Mouse (Mus musculus): ENCODE data around the gene Stac. TPM values are rescaled to one million over a fixed set of nuclear protein-coding genes. Genes with fewer than 3 reads are reported as not detected.

Stac gene
- polyA plus RNA-seq, 1 experiment from 2014 or later, result 1.7 TPM

DNA sequence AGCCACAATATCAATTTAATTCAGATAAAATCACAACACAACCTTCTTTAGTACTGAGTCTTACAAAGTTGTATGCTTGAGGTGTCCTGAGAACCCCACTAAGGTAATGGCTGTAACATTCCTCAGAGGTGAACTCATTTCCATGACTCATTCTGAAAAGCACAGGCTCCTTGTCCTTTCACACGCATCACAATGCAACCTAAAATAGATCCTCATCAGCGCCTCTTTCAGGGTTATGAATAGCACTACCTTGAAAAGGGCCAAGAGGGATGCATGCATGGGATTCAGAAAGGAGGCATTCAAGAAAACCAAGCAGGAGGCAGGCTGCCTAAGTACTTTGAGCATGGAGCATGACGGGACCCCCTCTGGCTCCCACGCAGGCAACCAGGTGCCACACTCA is 57.3 kb downstream of the Stac start:
- ATAC-seq, result no peak
- Histone ChIP-seq H3K4me3 (ENCODE audit: low read depth, low read length) (no peak overlapping the region), H3K4me2 (replicated peaks; ENCODE audit: low read depth) (no peak overlapping the region), H3K36me3 (ENCODE audit: control insufficient read depth, insufficient read depth) (no peaks in the 10 kb centered on the region), H3K27ac (ENCODE audit: low read depth, low read length) (no peak overlapping the region), H3K9me3 (ENCODE audit: control insufficient read depth) (no peaks in the 10 kb centered on the region), H3K27me3 (replicated peaks; ENCODE audit: control insufficient read depth, insufficient read depth, low read length) (no peaks in the 10 kb centered on the region), H3K9ac (ENCODE audit: low read depth, low read length) (no peak overlapping the region), H3K4me1 (replicated peaks; ENCODE audit: control insufficient read depth, insufficient read depth, low read length) (no peaks in the 10 kb centered on the region)
- 75% methylated on average over 4 of the region's 4 CpGs for WGBS
- no peak for TF ChIP-seq CTCF (IDR thresholded peaks at IDR 0.05; ENCODE audit: low read depth)

DNA sequence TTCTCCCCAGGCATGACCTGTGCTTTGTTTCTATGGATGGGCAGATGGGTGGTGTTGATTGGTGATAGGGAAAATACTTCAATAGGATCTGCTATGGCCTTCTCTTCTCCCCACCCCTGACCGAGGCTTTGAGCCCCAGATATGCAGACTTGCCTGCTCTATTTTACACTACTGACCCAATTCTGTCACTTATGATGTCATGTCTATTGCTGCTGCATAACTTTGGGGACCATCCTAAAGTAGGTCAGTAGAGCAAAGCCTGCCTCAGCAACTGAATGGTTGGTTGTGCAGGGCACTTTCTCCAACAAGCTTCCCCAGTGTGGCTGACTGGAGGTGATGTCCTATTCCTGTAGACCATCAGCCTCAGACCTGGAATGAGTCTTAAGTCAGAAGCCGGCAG is 69.0 kb downstream of the Stac start:
- Histone ChIP-seq H3K4me2 (replicated peaks; ENCODE audit: low read depth) (no peak overlapping the region), H3K27ac (ENCODE audit: low read depth, low read length) (no peak overlapping the region), H3K4me3 (ENCODE audit: low read depth, low read length) (no peak overlapping the region), H3K27me3 (replicated peaks; ENCODE audit: control insufficient read depth, insufficient read depth, low read length) (no peaks in the 10 kb centered on the region), H3K4me1 (replicated peaks; ENCODE audit: control insufficient read depth, insufficient read depth, low read length) (no peaks in the 10 kb centered on the region), H3K9ac (ENCODE audit: low read depth, low read length) (no peak overlapping the region), H3K9me3 (ENCODE audit: control insufficient read depth) (no peaks in the 10 kb centered on the region), H3K36me3 (ENCODE audit: control insufficient read depth, insufficient read depth) (no peaks in the 10 kb centered on the region)
- ATAC-seq, result no peak
- TF ChIP-seq CTCF (IDR thresholded peaks at IDR 0.05; ENCODE audit: low read depth), result no peak
- WGBS, result 77% methylated on average over 2 of the region's 2 CpGs

DNA sequence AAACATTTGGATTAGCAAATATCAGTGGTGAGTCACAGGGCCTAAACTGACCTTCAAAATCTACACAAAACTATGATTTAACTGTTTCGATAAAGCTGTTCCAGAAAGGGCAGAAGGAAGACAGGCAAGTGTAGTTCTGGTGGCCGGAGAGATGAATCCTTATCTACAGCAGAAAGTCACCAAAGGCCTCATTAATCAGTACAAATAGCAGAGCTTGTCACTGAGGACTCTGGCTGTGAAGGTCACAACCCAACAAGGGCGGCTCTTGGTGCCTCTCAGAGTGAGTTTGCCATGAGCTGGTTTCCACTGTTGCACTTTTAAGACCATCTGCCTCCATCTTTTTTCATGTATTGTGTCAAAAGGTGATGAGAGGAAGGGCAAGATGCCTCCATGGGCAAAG is 78.8 kb downstream of the Stac start:
- Histone ChIP-seq H3K4me2 (replicated peaks; ENCODE audit: low read depth) (no peak overlapping the region), H3K4me3 (ENCODE audit: low read depth, low read length) (no peak overlapping the region), H3K27ac (ENCODE audit: low read depth, low read length) (no peak overlapping the region), H3K27me3 (replicated peaks; ENCODE audit: control insufficient read depth, insufficient read depth, low read length) (no peaks in the 10 kb centered on the region), H3K9ac (ENCODE audit: low read depth, low read length) (no peak overlapping the region), H3K4me1 (replicated peaks; ENCODE audit: control insufficient read depth, insufficient read depth, low read length) (no peaks in the 10 kb centered on the region), H3K36me3 (ENCODE audit: control insufficient read depth, insufficient read depth) (no peaks in the 10 kb centered on the region), H3K9me3 (ENCODE audit: control insufficient read depth) (no peaks in the 10 kb centered on the region)
- no peak for ATAC-seq
- WGBS, result 50% methylated on average over 3 of the region's 3 CpGs
- no peak for TF ChIP-seq CTCF (IDR thresholded peaks at IDR 0.05; ENCODE audit: low read depth)

DNA sequence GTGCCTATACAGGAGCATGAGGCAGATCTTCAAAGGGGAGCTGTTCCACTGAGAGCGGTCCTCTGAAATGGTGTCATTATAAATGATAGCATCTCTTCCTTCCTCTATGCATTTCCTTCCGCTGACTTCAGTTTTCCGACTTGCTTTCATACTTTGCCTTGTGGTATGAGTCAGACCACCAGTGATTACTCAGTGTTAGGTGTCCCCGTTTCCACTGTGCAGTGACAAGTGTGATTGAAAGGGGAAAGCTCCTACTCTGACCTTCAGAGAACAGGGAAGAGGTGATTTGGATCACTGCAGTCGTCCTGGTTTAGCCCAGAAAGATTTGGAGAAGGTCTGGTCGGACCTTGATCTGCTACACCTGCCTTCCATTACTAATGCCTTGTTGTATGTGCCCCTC is 81.4 kb downstream of the Stac start:
- 50% methylated on average over 6 of the region's 6 CpGs for WGBS
- no peak overlapping the region for H3K9ac ChIP-seq (ENCODE audit: low read depth, low read length)
- TF ChIP-seq CTCF (IDR thresholded peaks at IDR 0.05; ENCODE audit: low read depth), result no peak
- H3K9me3 ChIP-seq (ENCODE audit: control insufficient read depth), result no peaks in the 10 kb centered on the region
- no peaks in the 10 kb centered on the region for H3K4me1 ChIP-seq (replicated peaks; ENCODE audit: control insufficient read depth, insufficient read depth, low read length)
- no peak overlapping the region for H3K27ac ChIP-seq (ENCODE audit: low read depth, low read length)
- no peaks in the 10 kb centered on the region for H3K27me3 ChIP-seq (replicated peaks; ENCODE audit: control insufficient read depth, insufficient read depth, low read length)
- H3K36me3 ChIP-seq (ENCODE audit: control insufficient read depth, insufficient read depth), result no peaks in the 10 kb centered on the region
- no peak overlapping the region for H3K4me3 ChIP-seq (ENCODE audit: low read depth, low read length)
- H3K4me2 ChIP-seq (replicated peaks; ENCODE audit: low read depth), result no peak overlapping the region
- no peak for ATAC-seq

DNA sequence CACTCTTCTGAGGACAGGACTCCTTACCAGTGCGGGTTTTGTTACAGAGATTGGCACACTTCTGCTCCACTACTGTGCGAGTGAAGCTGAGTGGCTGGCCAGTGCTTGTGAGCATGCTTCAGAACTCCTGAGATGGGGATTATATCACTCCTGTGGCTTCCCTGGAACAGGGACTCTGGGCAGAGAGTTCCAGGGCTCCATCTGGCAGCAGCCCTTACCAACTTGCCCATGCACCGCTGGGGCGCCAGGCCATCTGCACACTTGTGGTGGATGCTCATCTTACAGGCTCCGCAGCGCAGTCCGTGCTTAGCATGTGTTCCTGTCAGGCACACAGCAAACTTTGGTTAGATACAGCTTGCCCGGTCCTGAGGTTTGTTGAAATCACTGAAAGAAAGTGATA is 83.5 kb downstream of the Stac start:
- Histone ChIP-seq H3K27ac (ENCODE audit: low read depth, low read length) (no peak overlapping the region), H3K4me2 (replicated peaks; ENCODE audit: low read depth) (no peak overlapping the region), H3K9me3 (ENCODE audit: control insufficient read depth) (no peaks in the 10 kb centered on the region), H3K4me3 (ENCODE audit: low read depth, low read length) (no peak overlapping the region), H3K36me3 (ENCODE audit: control insufficient read depth, insufficient read depth) (no peaks in the 10 kb centered on the region), H3K27me3 (replicated peaks; ENCODE audit: control insufficient read depth, insufficient read depth, low read length) (no peaks in the 10 kb centered on the region), H3K4me1 (replicated peaks; ENCODE audit: control insufficient read depth, insufficient read depth, low read length) (no peaks in the 10 kb centered on the region), H3K9ac (ENCODE audit: low read depth, low read length) (no peak overlapping the region)
- TF ChIP-seq CTCF (IDR thresholded peaks at IDR 0.05; ENCODE audit: low read depth), result no peak
- 92% methylated on average over 8 of the region's 8 CpGs for WGBS
- no peak for ATAC-seq

DNA sequence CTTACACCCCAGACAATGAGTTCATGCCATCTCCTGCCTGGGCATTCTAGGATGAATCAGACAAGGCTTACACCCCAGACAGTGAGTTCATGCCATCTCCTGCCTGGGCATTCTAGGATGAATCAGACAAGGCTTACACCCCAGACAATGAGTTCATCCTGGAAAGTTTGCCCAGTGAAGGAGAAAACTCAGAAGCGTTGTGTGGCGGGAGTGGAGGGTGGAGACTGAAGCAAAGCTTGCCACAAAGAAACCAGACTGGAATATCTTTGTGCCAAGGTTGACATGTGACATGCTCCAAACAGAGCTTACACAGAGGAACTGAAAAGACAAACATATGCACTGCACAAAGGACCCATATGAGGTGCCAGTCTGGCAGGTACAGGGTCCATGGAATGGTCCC is 102.6 kb downstream of the Stac start:
- Histone ChIP-seq H3K4me2 (replicated peaks; ENCODE audit: low read depth) (no peak overlapping the region), H3K36me3 (ENCODE audit: control insufficient read depth, insufficient read depth) (no peaks in the 10 kb centered on the region), H3K4me1 (replicated peaks; ENCODE audit: control insufficient read depth, insufficient read depth, low read length) (no peaks in the 10 kb centered on the region), H3K9me3 (ENCODE audit: control insufficient read depth) (no peaks in the 10 kb centered on the region), H3K27ac (ENCODE audit: low read depth, low read length) (no peak overlapping the region), H3K9ac (ENCODE audit: low read depth, low read length) (no peak overlapping the region), H3K27me3 (replicated peaks; ENCODE audit: control insufficient read depth, insufficient read depth, low read length) (no peaks in the 10 kb centered on the region), H3K4me3 (ENCODE audit: low read depth, low read length) (no peak overlapping the region)
- WGBS, result 87% methylated on average over 2 of the region's 2 CpGs
- ATAC-seq, result no peak
- TF ChIP-seq CTCF (IDR thresholded peaks at IDR 0.05; ENCODE audit: low read depth), result no peak

DNA sequence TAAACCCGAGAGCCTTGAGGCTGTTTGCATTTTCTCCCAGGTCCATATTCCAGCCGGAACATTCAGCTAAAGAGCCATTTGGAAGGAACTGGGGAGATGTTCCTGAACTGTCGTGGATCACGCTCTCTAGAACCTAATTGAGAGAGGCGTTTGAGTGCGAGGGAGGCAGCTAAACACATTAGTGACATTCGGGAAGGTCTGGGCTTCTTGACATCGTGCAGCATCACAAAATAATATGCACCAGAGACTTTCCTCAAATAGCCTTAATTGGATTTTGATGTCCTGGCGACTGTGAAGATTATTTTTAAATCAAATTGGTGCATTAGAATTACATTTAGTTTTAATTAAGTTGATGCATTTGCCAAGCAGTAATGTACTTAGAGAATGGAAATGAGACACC is 111.4 kb downstream of the Stac start:
- Histone ChIP-seq H3K4me2 (replicated peaks; ENCODE audit: low read depth) (no peak overlapping the region), H3K9ac (ENCODE audit: low read depth, low read length) (no peak overlapping the region), H3K36me3 (ENCODE audit: control insufficient read depth, insufficient read depth) (no peaks in the 10 kb centered on the region), H3K4me1 (replicated peaks; ENCODE audit: control insufficient read depth, insufficient read depth, low read length) (no peaks in the 10 kb centered on the region), H3K27me3 (replicated peaks; ENCODE audit: control insufficient read depth, insufficient read depth, low read length) (no peaks in the 10 kb centered on the region), H3K9me3 (ENCODE audit: control insufficient read depth) (no peaks in the 10 kb centered on the region), H3K4me3 (ENCODE audit: low read depth, low read length) (no peak overlapping the region), H3K27ac (ENCODE audit: low read depth, low read length) (no peak overlapping the region)
- no peak for TF ChIP-seq CTCF (IDR thresholded peaks at IDR 0.05; ENCODE audit: low read depth)
- WGBS, result 74% methylated on average over 9 of the region's 9 CpGs
- ATAC-seq, result no peak
